Mouse (Mus musculus) embryonic fibroblast, embryonic 13.5 days (primary cell): ENCODE results near the gene Gm4836. TPM values are rescaled to one million over a fixed set of nuclear protein-coding genes. Genes with fewer than 3 reads are reported as not detected.
"Not testable (repeated sequence)": the region's sequence is repeated elsewhere in the genome, so short reads cannot be mapped to it uniquely, and the experiment has no call there.

ENCODE experiments used
- H3K27ac ChIP-seq: 2 replicates; pipeline ENCODE4 v1.5.1; 2012; ENCODE audit warnings: low read length, control low read depth, inconsistent platforms; ENCODE audit not compliant: insufficient read depth
- H3K4me1 ChIP-seq: 2 replicates; pipeline ENCODE4 v1.6.1; 2011; ENCODE audit warnings: low read length; ENCODE audit not compliant: control insufficient read depth, insufficient read depth
- H3K4me3 ChIP-seq: 2 replicates; pipeline ENCODE4 v1.5.1; 2011; ENCODE audit warnings: mild to moderate bottlenecking, control low read depth, low read length; ENCODE audit not compliant: insufficient read depth
- polyA plus RNA-seq: library from polyadenylated mRNA; stranded (reverse); fragments of >200 nt; gene quantifications from 2 replicates; pipeline ENCODE4 v1.2.4, GENCODE M21; 2011; ENCODE audit warnings: low read depth; ENCODE audit not compliant: missing spikeins, insufficient read length

Gene Gm4836
- polyA plus RNA-seq, result not detected in 2 replicates

DNA sequence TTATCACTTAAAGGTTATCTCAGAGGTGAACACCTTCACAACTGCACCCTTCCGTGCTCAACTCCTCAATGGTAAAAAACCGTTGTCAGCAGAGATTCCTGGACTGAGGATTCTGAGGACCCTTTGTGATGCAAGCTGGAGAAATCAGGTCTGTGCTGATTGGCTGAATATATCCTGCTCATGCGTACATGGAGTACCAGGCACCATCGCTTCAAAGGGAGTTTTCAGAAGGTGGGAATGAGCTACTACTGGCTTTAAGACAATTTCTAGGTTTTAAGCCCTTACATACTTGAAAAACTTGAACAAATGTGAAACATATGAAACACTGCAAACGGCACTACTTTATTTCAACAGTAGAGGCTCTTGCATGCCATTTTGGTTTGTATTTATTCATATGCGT lies at the start of gene Gm4836:
Gene Gm4836, minus strand, starts transcription at position 101 of the 400 bp plus-strand sequence.
- H3K4me1 ChIP-seq, H3K27ac ChIP-seq, H3K4me3 ChIP-seq: not testable (repeated sequence)
